Mouse (Mus musculus) right cerebral cortex, adult 2 months (tissue): Measurements from ENCODE around the gene Il6ra.
"Not testable (repeated sequence)": the region's sequence is repeated elsewhere in the genome, so short reads cannot be mapped to it uniquely, and the experiment has no call there.

Source experiments
- DNase-seq, 2 experiments: peaks; one replicate each; pipeline ENCODE4 v3.0.0; 2021 to 2022; ENCODE audit warnings: low spot score in 2 of 2

Il6ra gene

GRCm38 (mm10) chr3:89875781-89876180 lies 37.2 kb downstream of the Il6ra start:
- DNase-seq = no peak

DNA sequence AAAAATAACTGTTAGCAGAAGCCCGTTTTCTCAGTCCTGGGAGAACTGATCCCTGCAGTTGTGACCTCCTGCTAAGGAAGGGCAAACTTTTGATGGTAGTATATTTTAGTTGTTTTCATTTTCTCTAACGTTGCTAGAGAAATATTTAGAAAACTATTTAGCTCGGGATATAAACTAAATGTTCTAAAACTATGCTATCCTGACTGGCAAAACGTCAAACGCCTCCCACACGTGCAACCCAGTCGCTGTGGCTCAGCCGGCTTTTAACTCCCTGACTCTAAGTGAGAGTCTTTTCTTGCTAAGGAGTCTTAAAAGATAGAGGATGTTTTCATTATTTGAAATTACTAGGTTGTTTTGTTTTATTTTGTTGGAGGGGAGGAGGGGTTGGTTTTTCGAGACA lies 38.0 kb downstream of the Il6ra start:
- DNase-seq = peak; percentile 39 to 46

DNA sequence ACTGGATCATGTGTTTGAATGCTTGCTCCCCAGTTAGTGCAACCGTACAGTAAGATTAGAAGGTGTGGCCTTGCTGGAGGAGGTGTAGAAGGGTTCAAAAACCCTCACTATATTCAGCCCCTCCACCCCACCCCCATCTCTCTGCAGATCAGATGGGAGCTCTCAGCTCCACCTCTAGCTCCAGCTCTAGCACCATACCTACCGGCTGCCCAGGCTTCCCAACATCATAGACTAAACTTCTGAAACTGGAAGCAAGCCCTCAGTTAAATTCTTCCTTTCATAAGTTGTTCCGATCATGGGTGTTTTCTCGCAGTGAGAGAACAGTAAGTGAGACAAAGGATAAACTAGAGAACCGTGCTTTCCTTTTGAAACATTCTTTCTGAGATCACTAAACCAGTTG lies 38.9 kb downstream of the Il6ra start:
- DNase-seq = no peak

GRCm38 (mm10) chr3:89872684-89873083 lies 40.3 kb downstream of the Il6ra start:
- no peak for DNase-seq

DNA sequence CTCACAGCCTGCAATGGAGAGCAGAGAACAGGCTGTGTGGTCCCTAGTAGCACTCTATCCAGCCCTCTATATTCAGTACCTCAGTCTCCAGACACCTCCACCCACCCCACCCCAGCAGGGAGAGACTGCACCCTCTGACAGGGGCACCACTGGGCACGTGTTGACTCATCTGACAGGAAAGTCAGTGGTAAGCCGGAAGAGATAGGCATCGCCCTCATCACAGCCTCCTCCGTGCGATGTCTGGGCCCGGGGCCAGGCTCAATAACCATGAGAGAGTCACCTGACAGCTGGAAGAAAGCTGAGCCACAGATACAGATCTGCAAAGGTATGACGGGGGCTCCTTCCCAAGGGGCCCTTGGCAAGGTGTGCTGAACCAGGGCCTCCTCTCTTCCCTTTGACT lies 40.8 kb downstream of the Il6ra start:
- DNase-seq = no peak

DNA sequence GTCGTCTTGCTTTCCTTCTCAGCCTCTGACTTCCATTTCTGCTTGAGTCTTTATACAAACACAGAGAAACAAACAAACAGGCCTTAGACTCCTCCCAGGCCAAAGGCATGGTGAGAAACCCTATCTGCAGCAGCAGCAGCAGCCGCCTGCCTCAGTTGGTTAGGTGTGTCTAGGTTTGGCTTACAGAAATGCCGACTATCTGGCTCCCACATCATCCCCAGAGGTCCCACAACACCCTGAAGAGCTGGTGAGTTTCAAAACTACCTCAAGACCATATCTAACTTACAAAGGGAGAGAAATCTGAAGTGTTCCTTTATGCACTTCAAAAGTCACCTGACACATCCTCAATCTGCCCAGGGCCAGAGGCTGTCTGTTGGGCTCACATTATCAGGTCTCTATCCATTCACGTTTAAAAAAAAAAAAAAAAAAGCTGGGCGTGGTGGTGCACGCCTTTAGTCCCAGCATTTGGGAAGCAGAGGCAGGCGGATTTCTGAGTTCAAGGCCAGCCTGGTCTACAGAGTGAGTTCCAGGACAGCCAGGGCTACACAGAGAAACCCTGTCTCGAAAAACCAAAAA lies 41.6 kb downstream of the Il6ra start:
- no peak for DNase-seq

GRCm38 (mm10) chr3:89870472-89871271 lies 42.3 kb downstream of the Il6ra start:
- DNase-seq = no peak

DNA sequence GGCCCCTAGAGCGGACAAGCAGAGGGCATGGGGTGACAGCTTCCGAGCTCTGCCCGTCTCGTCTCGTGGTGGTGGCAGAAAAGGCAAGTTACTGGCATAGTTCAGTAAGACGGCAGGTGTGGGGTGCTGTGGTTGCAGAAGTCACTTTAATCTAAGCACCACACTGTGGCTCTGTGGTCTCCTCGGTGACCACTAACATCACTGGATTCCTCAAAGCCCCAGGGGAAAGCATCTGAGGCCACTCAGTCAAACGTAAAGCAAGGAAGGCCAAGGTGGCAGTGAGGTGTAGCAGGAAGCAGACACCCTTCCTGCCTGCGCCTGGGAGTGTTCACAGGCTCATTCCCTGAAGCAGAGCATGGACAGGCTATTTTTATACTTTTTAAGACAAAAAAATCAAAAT lies 43.4 kb downstream of the Il6ra start:
- DNase-seq = no peak

GRCm38 (mm10) chr3:89868956-89869355 lies 44.0 kb downstream of the Il6ra start:
- DNase-seq = no peak

- DNase-seq = no peak
These were observed 44.6 kb downstream of the Il6ra start for GRCm38 (mm10) chr3:89868357-89868756.

DNA sequence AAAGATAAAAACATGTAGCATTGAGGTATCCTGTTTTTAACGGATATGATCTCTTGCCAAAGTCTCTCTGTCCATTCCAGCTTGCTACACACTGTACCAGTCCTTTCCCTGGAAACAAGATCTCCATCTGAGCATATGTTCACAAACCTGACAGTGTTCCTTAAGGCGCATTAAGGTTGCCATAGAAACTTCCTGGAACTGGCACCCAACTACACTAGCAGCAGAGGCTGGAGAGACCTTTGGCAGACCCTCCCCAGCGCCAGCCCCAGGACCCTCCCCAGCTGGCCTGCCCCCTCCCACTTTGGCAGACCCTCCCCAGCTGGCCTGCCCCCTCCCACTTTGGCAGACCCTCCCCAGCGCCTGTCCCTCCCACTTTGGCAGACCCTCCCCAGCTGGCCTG lies 45.3 kb downstream of the Il6ra start:
- no peak for DNase-seq

- no peak for DNase-seq
These were observed 47.2 kb downstream of the Il6ra start for GRCm38 (mm10) chr3:89865764-89866163.

GRCm38 (mm10) chr3:89865020-89865419 lies 48.0 kb downstream of the Il6ra start:
- no peak for DNase-seq

DNA sequence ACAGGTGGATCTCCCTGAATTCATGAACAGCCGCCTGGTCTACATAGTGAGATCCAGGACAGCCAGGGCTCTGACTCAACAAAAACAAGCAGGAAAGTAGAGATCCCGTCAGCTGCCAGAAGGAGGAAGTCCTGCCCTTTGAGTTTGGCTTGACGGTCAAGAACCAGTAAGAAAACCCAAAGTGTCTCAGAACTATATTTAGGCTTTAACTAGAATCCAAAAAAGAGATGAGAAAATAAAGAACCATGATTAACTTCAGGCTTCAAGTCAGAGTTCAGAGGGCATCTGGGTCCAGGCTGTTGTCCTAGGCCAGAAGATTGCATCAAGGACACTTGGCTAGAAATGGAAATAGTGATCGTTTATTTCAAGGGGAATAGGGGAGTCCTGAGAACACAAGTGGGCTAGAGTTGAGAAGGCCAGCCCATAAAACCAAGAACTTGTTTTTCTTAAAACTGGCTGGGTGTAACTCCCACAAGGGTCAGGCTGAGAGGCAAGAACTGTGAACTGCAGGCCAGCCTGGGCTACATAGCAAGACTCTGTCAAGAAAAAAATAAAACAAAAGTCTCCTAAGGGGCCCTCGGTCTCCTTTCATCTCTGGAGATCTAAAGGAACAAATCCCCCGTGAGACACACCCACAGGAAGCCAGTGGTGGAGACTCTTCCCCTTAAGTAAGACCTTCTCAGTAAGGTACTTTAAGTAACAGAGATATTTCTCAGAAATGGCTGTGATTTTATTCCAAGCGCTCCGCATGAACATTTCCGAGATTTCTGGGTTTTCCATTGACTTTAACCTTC lies 49.1 kb downstream of the Il6ra start:
- no peak for DNase-seq

DNA sequence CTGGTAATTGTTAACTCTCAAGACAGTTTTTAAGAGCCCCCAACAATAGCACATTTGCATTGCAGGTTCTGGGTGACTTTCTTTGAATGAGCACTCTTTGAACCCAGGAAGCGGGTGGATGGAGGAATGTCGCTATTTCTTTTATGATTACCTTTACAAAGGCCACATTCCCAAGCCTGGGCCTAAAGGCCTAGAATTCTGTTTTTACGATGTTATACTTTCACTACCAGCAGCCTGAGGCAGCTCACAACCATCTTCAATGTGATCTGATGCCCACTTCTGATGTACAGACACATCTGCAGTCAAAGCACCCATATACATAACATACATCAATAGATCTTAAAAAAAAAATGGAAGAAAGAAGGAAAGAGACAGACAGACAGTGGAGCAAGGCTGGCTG lies 49.7 kb downstream of the Il6ra start:
- not testable (repeated sequence) for DNase-seq

- DNase-seq = no peak
These were observed 50.7 kb downstream of the Il6ra start for GRCm38 (mm10) chr3:89862182-89862761.

DNA sequence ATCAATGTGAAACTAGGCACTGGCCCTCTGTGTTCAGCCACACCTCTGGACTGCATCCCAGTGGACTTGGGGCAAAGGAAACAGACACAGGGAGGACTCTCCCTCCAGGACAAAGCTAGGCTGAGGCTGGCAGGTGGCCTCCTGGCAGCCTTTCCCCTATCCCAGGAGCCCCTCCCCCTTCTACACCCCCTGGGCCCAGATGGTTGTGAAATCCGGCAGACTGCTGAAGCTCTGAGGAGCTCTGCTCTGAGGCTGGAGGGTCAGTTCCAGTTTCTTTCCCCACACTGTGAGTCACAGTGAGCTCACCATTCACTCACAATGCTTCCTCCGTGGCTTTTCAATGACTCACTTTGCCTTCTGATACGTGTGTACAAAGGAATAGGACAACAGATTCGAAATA lies 51.9 kb downstream of the Il6ra start:
- DNase-seq = peak; percentile 41 to 48

GRCm38 (mm10) chr3:89860343-89860742 lies 52.7 kb downstream of the Il6ra start:
- no peak for DNase-seq

GRCm38 (mm10) chr3:89859936-89860335 lies 53.1 kb downstream of the Il6ra start:
- DNase-seq = no peak

- peak; percentile 75 to 76 for DNase-seq
These were observed 54.1 kb downstream of the Il6ra start for GRCm38 (mm10) chr3:89858888-89859287.

DNA sequence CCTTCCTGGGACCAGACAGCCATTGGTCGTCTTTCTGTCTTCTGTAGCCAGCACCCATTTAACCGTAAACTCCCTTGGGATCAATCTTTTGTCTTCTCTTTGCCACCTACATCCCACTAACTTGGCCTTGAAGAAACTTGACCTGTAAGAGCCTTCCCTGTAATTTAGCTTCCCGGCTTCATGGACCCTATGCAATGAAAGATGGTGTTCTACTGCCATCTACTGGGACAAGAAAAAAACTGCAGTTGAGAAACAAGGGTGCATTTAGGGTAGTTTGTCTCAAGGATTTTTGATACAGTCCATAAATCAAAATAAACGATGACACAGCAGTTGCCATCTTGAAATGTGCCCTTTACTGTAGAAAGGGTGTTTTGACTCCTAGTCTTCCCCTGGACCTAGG lies 54.9 kb downstream of the Il6ra start:
- DNase-seq = peak in 1 of 2 experiments; percentile 30

GRCm38 (mm10) chr3:89857353-89857752 lies 55.6 kb downstream of the Il6ra start:
- no peak for DNase-seq
